Mouse (Mus musculus) embryonic facial prominence, embryonic 13.5 days (tissue): ENCODE data around the gene Polrmt. TPM values are rescaled to one million over a fixed set of nuclear protein-coding genes. Genes with fewer than 3 reads are reported as not detected.

Experiments used
- ATAC-seq: fragments of 200-750 bp; cut with Nextera tagmentation; 2 replicates; pipeline ENCODE4 v1.8.0; 2017; ENCODE audit warnings: low read depth; ENCODE audit not compliant: insufficient number of reproducible peaks, insufficient read depth, low FRiP score, low TSS enrichment
- H3K27ac ChIP-seq: fragments of 300-500 bp; sonication (generic); 2 replicates; pipeline ENCODE4 v1.5.1; 2015; ENCODE audit warnings: moderate library complexity, mild to moderate bottlenecking, inconsistent platforms
- H3K27me3 ChIP-seq: fragments of 300-500 bp; sonication (generic); 2 replicates; pipeline ENCODE4 v1.6.1; 2015; ENCODE audit warnings: mild to moderate bottlenecking, inconsistent platforms
- H3K36me3 ChIP-seq: fragments of 300-500 bp; sonication (generic); 2 replicates; pipeline ENCODE4 v1.6.1; 2015; ENCODE audit warnings: mild to moderate bottlenecking, inconsistent platforms
- H3K4me1 ChIP-seq: fragments of 300-500 bp; sonication (generic); 2 replicates; pipeline ENCODE4 v1.6.1; 2015; ENCODE audit warnings: inconsistent platforms
- H3K4me2 ChIP-seq: fragments of 300-500 bp; sonication (generic); 2 replicates; pipeline ENCODE4 v1.6.1; 2015; ENCODE audit warnings: moderate library complexity, mild to moderate bottlenecking, inconsistent platforms
- H3K4me3 ChIP-seq: fragments of 300-500 bp; sonication (generic); 2 replicates; pipeline ENCODE4 v1.5.1; 2015; ENCODE audit warnings: mild to moderate bottlenecking, inconsistent platforms
- H3K9ac ChIP-seq: fragments of 300-500 bp; sonication (generic); 2 replicates; pipeline ENCODE4 v1.6.1; 2015; ENCODE audit warnings: mild to moderate bottlenecking, inconsistent platforms
- H3K9me3 ChIP-seq: fragments of 300-500 bp; sonication (generic); 2 replicates; pipeline ENCODE4 v1.6.1; 2016; ENCODE audit warnings: inconsistent platforms
- WGBS: fragments of 180-500 bp; shearing (Covaris S2); methylation state at CpG from one replicate; pipeline ENCODE4 v1.1.7; 2015; ENCODE audit warnings: mixed read lengths; 5-methylcytosine and 5-hydroxymethylcytosine counted together
- polyA plus RNA-seq: library from polyadenylated mRNA; unstranded; fragments of >200 nt; fragmentation: Nextera tagmentation; extraction: Ambion mirVana; gene quantifications from 2 replicates; pipeline ENCODE4 v1.2.1, GENCODE M21; 2015

The Polrmt gene
- polyA plus RNA-seq, 1 experiment from 2014 or later, result 50.9 TPM

GRCm38 (mm10) chr10:79773208-79773607 is 26.8 kb upstream of the Polrmt start:
- Histone ChIP-seq H3K27ac (no peak overlapping the region), H3K4me2 (no peak overlapping the region), H3K4me1 (peaks cover 21% of the 10 kb centered on the region), H3K4me3 (no peak overlapping the region), H3K27me3 (peaks cover 14% of the 10 kb centered on the region), H3K36me3 (no peaks in the 10 kb centered on the region), H3K9ac (no peak overlapping the region), H3K9me3 (peaks cover 7% of the 10 kb centered on the region; the same call in 1 of the 2 replicates)
- WGBS, result 90% methylated on average over 2 of the region's 2 CpGs
- no peak for ATAC-seq

- Histone ChIP-seq H3K27me3 (peaks cover 9% of the 10 kb centered on the region), H3K36me3 (no peaks in the 10 kb centered on the region), H3K4me3 (no peak overlapping the region), H3K9ac (no peak overlapping the region), H3K27ac (no peak overlapping the region), H3K4me1 (peaks cover 19% of the 10 kb centered on the region), H3K4me2 (no peak overlapping the region), H3K9me3 (peaks cover 7% of the 10 kb centered on the region; the same call in 1 of the 2 replicates)
- no peak for ATAC-seq
- 94% methylated on average over 3 of the region's 3 CpGs for WGBS
Observed at GRCm38 (mm10) chr10:79772320-79772719, 25.9 kb upstream of the Polrmt start.

DNA sequence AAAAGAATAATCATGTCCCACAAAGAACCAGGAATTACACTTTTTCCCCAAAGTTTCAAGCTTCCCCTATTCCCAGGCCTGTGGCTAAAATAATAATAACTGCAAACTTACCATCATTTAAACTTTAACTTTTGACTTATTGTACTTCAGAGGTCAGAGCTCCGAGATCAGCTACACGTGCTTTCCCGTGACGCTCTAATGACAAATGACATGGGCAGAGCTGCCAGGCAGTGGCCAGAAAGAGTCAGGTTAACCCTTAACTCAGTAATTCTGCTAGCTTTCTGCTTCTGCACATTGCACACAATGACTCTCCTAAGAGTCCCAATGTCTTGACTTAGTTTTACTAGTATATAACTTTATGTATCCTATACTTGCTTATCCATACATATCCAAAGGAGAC is 22.9 kb upstream of the Polrmt start:
- Histone ChIP-seq H3K9ac (no peak overlapping the region), H3K4me1 (peaks cover 29% of the 10 kb centered on the region), H3K27me3 (peaks cover 9% of the 10 kb centered on the region), H3K4me3 (no peak overlapping the region), H3K9me3 (peaks cover 7% of the 10 kb centered on the region; the same call in 1 of the 2 replicates), H3K36me3 (no peaks in the 10 kb centered on the region), H3K4me2 (no peak overlapping the region), H3K27ac (no peak overlapping the region)
- 45% methylated on average over 4 of the region's 4 CpGs for WGBS
- ATAC-seq, result no peak

- H3K9me3 ChIP-seq, result peaks cover 7% of the 10 kb centered on the region; the same call in 1 of the 2 replicates
- H3K27me3 ChIP-seq, result peaks cover 9% of the 10 kb centered on the region
- no peak overlapping the region for H3K9ac ChIP-seq
- WGBS, result under 1% methylated on average over 5 of the region's 5 CpGs
- peak overlapping the region; percentile 86 for H3K4me2 ChIP-seq
- peak overlapping the region; percentile 94 for H3K4me3 ChIP-seq
- no peak for ATAC-seq
- H3K27ac ChIP-seq, result 0 out of 2 replicates have a peak overlapping the region, but pooled peaks have one; percentile 48
- H3K4me1 ChIP-seq, result peaks cover 36% of the 10 kb centered on the region
- no peaks in the 10 kb centered on the region for H3K36me3 ChIP-seq
Observed at GRCm38 (mm10) chr10:79768400-79768799, 22.0 kb upstream of the Polrmt start.

GRCm38 (mm10) chr10:79767372-79768244 is 21.2 kb upstream of the Polrmt start:
- peak; percentile 78 for ATAC-seq
- Histone ChIP-seq H3K4me3 (peak overlapping the region; percentile 94), H3K4me2 (peak overlapping the region; percentile 86), H3K27ac (peak overlapping the region; percentile 91), H3K27me3 (peaks cover 9% of the 10 kb centered on the region), H3K9ac (peak overlapping the region; percentile 97), H3K4me1 (peaks cover 36% of the 10 kb centered on the region), H3K36me3 (peaks cover under 1% of the 10 kb centered on the region; the same call in 1 of the 2 replicates), H3K9me3 (peaks cover 6% of the 10 kb centered on the region; the same call in 1 of the 2 replicates)
- 11% methylated on average over 40 of the region's 40 CpGs for WGBS

DNA sequence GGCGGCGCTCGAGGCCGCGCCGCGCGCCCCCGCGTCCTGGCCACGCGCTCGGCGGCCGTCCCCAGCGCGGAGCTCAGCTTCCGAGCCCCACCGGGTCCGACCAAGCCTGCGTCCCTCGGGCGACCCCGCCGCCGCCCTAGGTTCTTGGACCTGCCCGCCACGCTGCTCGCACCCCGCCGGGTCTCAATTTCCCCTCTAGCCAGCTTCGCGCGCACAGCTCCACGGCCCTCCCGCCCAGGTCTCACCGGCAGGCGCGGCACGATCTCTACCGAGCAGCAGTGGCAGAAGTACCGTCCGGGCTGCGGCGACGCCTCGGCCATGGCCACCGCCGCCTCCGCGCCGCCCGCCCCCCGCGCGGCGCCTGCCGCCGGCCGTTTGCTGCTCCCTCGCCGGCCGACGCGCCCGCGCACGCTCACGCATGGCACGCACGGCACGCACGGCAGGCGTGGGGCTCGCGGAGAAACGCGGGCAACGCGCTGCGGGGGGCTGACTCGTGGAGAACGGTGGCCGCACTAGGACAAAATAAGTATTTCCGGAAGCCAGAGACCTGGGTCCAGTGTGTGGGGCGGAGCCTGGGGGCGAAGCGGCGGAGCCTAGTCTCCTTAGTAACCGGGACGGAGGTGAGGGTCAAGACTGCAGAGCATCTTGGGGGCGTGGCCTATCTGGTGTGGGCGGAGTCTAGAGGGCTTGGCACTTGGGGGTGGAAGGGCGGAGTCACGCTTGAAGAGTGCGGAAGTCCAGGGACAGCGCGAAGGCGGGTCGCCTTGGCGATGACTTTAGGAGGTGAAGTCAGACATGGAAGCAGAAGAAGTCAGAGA is 20.3 kb upstream of the Polrmt start, which contains the start of gene Rnf126:
Gene Rnf126 (minus strand): TSS at position 445 of the 818 bp plus-strand sequence.
- WGBS, result under 1% methylated on average over 93 of the region's 101 CpGs

DNA sequence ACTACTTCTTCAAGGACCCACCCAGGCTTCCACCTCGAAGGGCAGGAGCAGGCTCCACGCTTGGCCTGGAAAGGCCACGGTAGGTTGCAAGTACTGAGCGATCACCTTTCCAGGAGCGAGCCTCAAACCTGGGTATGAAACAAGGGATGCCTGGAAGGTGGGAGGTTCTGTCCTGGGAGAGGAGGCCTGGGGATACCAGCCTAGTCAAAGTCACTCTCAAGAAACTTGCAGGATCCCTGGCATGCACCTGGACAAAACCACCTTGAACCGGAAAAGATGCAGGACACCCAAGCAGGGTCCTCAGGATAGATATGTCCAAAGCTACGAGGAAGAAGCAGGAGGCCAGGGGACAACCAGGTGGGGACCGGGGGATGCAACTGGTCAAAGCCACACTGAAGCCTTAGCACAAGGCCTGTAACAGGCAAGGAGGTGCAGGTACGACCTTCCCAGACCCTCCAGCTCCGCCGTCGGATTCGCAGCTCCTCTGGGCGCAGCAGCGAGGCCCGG is 19.7 kb upstream of the Polrmt start:
- H3K4me1 ChIP-seq, result peaks cover 36% of the 10 kb centered on the region
- H3K9ac ChIP-seq, result peak overlapping the region; percentile 97
- H3K4me2 ChIP-seq, result peak overlapping the region; percentile 86
- H3K36me3 ChIP-seq, result peaks cover 16% of the 10 kb centered on the region
- peaks cover 9% of the 10 kb centered on the region for H3K27me3 ChIP-seq
- H3K4me3 ChIP-seq, result peak overlapping the region; percentile 94
- ATAC-seq, result no peak
- 8% methylated on average over 16 of the region's 16 CpGs for WGBS
- H3K27ac ChIP-seq, result peak overlapping the region; percentile 91
- no peaks in the 10 kb centered on the region for H3K9me3 ChIP-seq

More for the DNA sequence above, 20.3 kb upstream of the Polrmt start, which contains the start of gene Rnf126:
- Histone ChIP-seq H3K9me3 (no peaks in the 10 kb centered on the region), H3K9ac (peak within 1 kb of the TSS; percentile 97), H3K4me2 (peak within 1 kb of the TSS; percentile 86), H3K36me3 (peaks cover 9% of the 10 kb centered on the region), H3K27ac (peak within 1 kb of the TSS; percentile 91), H3K4me1 (peaks cover 36% of the 10 kb centered on the region), H3K27me3 (peaks cover 9% of the 10 kb centered on the region), H3K4me3 (peak within 1 kb of the TSS; percentile 94)
- peak; percentile 82 for ATAC-seq

DNA sequence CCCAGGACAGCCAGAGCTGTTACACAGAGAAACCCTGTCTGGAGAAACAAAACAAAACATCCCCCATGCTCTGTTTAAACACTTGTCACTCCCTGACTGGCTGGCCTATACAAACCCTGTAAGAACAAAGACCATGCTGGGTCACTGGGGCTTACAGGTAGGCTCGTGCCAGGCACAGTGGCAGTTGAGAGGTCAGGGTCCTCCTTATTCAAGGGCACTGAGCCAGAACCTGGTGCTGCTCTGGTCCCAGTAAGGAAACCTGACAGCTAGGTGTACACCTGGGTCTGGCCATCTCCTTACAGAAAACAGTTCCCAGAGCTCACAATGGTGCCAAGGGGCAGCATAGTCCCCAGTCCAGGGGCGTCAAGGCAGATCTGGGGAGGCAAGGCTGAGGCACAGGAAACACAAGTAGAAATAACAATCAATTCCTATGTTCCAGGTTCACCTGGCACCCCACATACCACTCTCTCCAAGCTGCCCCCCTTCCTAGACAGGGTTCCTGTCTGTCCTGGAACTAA is 18.9 kb upstream of the Polrmt start:
- 74% methylated on average over 2 of the region's 2 CpGs for WGBS
- H3K9ac ChIP-seq, result peak overlapping the region; percentile 97

GRCm38 (mm10) chr10:79764234-79764633 is 17.9 kb upstream of the Polrmt start:
- 78% methylated on average over 7 of the region's 7 CpGs for whole genome bisulfite sequencing
- Histone ChIP-seq H3K4me1 (peaks cover 36% of the 10 kb centered on the region), H3K4me2 (peak overlapping the region; percentile 18; the same call in 1 of the 2 replicates), H3K9me3 (no peaks in the 10 kb centered on the region), H3K9ac (peak overlapping the region; percentile 51), H3K4me3 (no peak overlapping the region; the same call in 1 of the 2 replicates), H3K27ac (no peak overlapping the region), H3K36me3 (peaks cover 32% of the 10 kb centered on the region), H3K27me3 (no peaks in the 10 kb centered on the region)
- no peak for ATAC-seq

More for the DNA sequence above, 18.9 kb upstream of the Polrmt start:
- H3K4me1 ChIP-seq, result peaks cover 36% of the 10 kb centered on the region
- H3K4me3 ChIP-seq, result peak overlapping the region; percentile 94
- ATAC-seq, result no peak
- no peak overlapping the region for H3K27ac ChIP-seq
- peaks cover 2% of the 10 kb centered on the region; the same call in 1 of the 2 replicates for H3K27me3 ChIP-seq
- no peaks in the 10 kb centered on the region for H3K9me3 ChIP-seq
- peaks cover 24% of the 10 kb centered on the region for H3K36me3 ChIP-seq
- peak overlapping the region; percentile 86 for H3K4me2 ChIP-seq

- no peak for ATAC-seq
- Histone ChIP-seq H3K9me3 (no peaks in the 10 kb centered on the region), H3K9ac (no peak overlapping the region), H3K4me2 (no peak overlapping the region), H3K27ac (no peak overlapping the region), H3K4me1 (peaks cover 27% of the 10 kb centered on the region), H3K36me3 (peaks cover 46% of the 10 kb centered on the region), H3K4me3 (no peak overlapping the region), H3K27me3 (no peaks in the 10 kb centered on the region)
- 85% methylated on average over 3 of the region's 3 CpGs for WGBS
Observed at GRCm38 (mm10) chr10:79762875-79763274, 16.5 kb upstream of the Polrmt start.
